Mouse (Mus musculus): ENCODE measurements around the gene Rec114. TPM values are rescaled to one million over a fixed set of nuclear protein-coding genes. Genes with fewer than 3 reads are reported as not detected.

The Rec114 gene
- polyA plus RNA-seq (2016; fragmentation: Nextera tagmentation; extraction: Ambion mirVana), result 1.7 and 3.7 TPM in 2 replicates

- H3K4me3 ChIP-seq, result no peak within 1 kb of the TSS
- no peaks in the 10 kb centered on the region for H3K36me3 ChIP-seq
- no peak within 1 kb of the TSS for H3K27ac ChIP-seq
- H3K4me1 ChIP-seq, result peaks cover 13% of the 10 kb centered on the region
- H3K4me2 ChIP-seq (replicated peaks), result no peak within 1 kb of the TSS
- no peaks in the 10 kb centered on the region for H3K27me3 ChIP-seq (replicated peaks)
- H3K9me3 ChIP-seq, result no peaks in the 10 kb centered on the region
- no peak within 1 kb of the TSS for H3K9ac ChIP-seq
- no peak for ATAC-seq (ENCODE audit: low FRiP score, low read depth)
- WGBS, result 88% methylated on average over 3 of the region's 3 CpGs
These were observed at the start of gene Rec114 for GRCm38 (mm10) chr9:58743702-58744248. Gene Rec114 (minus strand): TSS chr9:58743964.

- 83% methylated on average over 3 of the region's 3 CpGs for WGBS
- H3K9me3 ChIP-seq, result no peaks in the 10 kb centered on the region
- H3K9ac ChIP-seq, result no peak overlapping the region
- H3K27ac ChIP-seq, result no peak overlapping the region
- no peak overlapping the region for H3K4me2 ChIP-seq (replicated peaks)
- no peak for ATAC-seq (ENCODE audit: low FRiP score, low read depth)
- no peaks in the 10 kb centered on the region for H3K4me1 ChIP-seq
- H3K4me3 ChIP-seq, result no peak overlapping the region
- no peaks in the 10 kb centered on the region for H3K27me3 ChIP-seq (replicated peaks)
- H3K36me3 ChIP-seq, result no peaks in the 10 kb centered on the region
These were observed 45.7 kb upstream of the Rec114 start for GRCm38 (mm10) chr9:58789476-58789875.

GRCm38 (mm10) chr9:58775363-58775762, 31.6 kb upstream of the Rec114 start:
- no peak overlapping the region for H3K4me3 ChIP-seq
- no peak for ATAC-seq (ENCODE audit: low FRiP score, low read depth)
- no peaks in the 10 kb centered on the region for H3K27me3 ChIP-seq (replicated peaks)
- H3K4me2 ChIP-seq (replicated peaks), result no peak overlapping the region
- no peak overlapping the region for H3K9ac ChIP-seq
- no peaks in the 10 kb centered on the region for H3K9me3 ChIP-seq
- H3K27ac ChIP-seq, result no peak overlapping the region
- H3K4me1 ChIP-seq, result no peaks in the 10 kb centered on the region
- WGBS, result 15% methylated on average over 2 of the region's 2 CpGs
- H3K36me3 ChIP-seq, result no peaks in the 10 kb centered on the region

GRCm38 (mm10) chr9:58774761-58775160, 31.0 kb upstream of the Rec114 start:
- no peaks in the 10 kb centered on the region for H3K9me3 ChIP-seq
- WGBS, result 72% methylated on average over 3 of the region's 3 CpGs
- no peak overlapping the region for H3K27ac ChIP-seq
- no peaks in the 10 kb centered on the region for H3K36me3 ChIP-seq
- H3K4me1 ChIP-seq, result no peaks in the 10 kb centered on the region
- H3K4me2 ChIP-seq (replicated peaks), result no peak overlapping the region
- no peak overlapping the region for H3K9ac ChIP-seq
- ATAC-seq (ENCODE audit: low FRiP score, low read depth), result no peak
- H3K27me3 ChIP-seq (replicated peaks), result no peaks in the 10 kb centered on the region
- H3K4me3 ChIP-seq, result no peak overlapping the region

GRCm38 (mm10) chr9:58769943-58770342, 26.2 kb upstream of the Rec114 start:
- ATAC-seq (ENCODE audit: low FRiP score, low read depth), result no peak
- Histone ChIP-seq H3K9ac (no peak overlapping the region), H3K27me3 (replicated peaks) (no peaks in the 10 kb centered on the region), H3K4me3 (no peak overlapping the region), H3K9me3 (no peaks in the 10 kb centered on the region), H3K4me2 (replicated peaks) (no peak overlapping the region; the same call in 1 of the 2 replicates), H3K27ac (no peak overlapping the region), H3K4me1 (no peaks in the 10 kb centered on the region), H3K36me3 (no peaks in the 10 kb centered on the region)
- 51% methylated on average over 12 of the region's 12 CpGs for whole genome bisulfite sequencing

GRCm38 (mm10) chr9:58766959-58767955, 23.5 kb upstream of the Rec114 start:
- no peak overlapping the region for H3K9ac ChIP-seq
- 0 out of 2 replicates have a peak, but pooled peaks cover 5% of the 10 kb centered on the region for H3K4me1 ChIP-seq
- no peaks in the 10 kb centered on the region for H3K9me3 ChIP-seq
- H3K36me3 ChIP-seq, result no peaks in the 10 kb centered on the region
- ATAC-seq (ENCODE audit: low FRiP score, low read depth), result peak; percentile 87
- no peak overlapping the region for H3K4me2 ChIP-seq (replicated peaks)
- H3K27me3 ChIP-seq (replicated peaks), result no peaks in the 10 kb centered on the region
- WGBS, result 81% methylated on average over 17 of the region's 17 CpGs
- no peak overlapping the region for H3K27ac ChIP-seq
- H3K4me3 ChIP-seq, result no peak overlapping the region

GRCm38 (mm10) chr9:58764354-58764753, 20.6 kb upstream of the Rec114 start:
- Histone ChIP-seq H3K9ac (no peak overlapping the region), H3K36me3 (no peaks in the 10 kb centered on the region), H3K4me1 (0 out of 2 replicates have a peak, but pooled peaks cover 5% of the 10 kb centered on the region), H3K4me2 (replicated peaks) (no peak overlapping the region), H3K4me3 (no peak overlapping the region), H3K27me3 (replicated peaks) (no peaks in the 10 kb centered on the region), H3K9me3 (no peaks in the 10 kb centered on the region), H3K27ac (no peak overlapping the region)
- ATAC-seq (ENCODE audit: low FRiP score, low read depth), result no peak
- 86% methylated on average over 5 of the region's 5 CpGs for WGBS

- H3K4me1 ChIP-seq, result 0 out of 2 replicates have a peak, but pooled peaks cover 5% of the 10 kb centered on the region
- ATAC-seq (ENCODE audit: low FRiP score, low read depth), result no peak
- no peak overlapping the region for H3K9ac ChIP-seq
- H3K36me3 ChIP-seq, result no peaks in the 10 kb centered on the region
- no peaks in the 10 kb centered on the region for H3K9me3 ChIP-seq
- no peaks in the 10 kb centered on the region for H3K27me3 ChIP-seq (replicated peaks)
- no peak overlapping the region for H3K4me2 ChIP-seq (replicated peaks)
- no peak overlapping the region for H3K4me3 ChIP-seq
- H3K27ac ChIP-seq, result no peak overlapping the region
- WGBS, result 89% methylated on average over 4 of the region's 4 CpGs
These were observed 19.4 kb upstream of the Rec114 start for GRCm38 (mm10) chr9:58763114-58763513.

GRCm38 (mm10) chr9:58762086-58762485, 18.3 kb upstream of the Rec114 start:
- no peak for ATAC-seq (ENCODE audit: low FRiP score, low read depth)
- H3K4me1 ChIP-seq, result 0 out of 2 replicates have a peak, but pooled peaks cover 5% of the 10 kb centered on the region

GRCm38 (mm10) chr9:58758754-58759153, 15.0 kb upstream of the Rec114 start:
- H3K27me3 ChIP-seq (replicated peaks), result no peaks in the 10 kb centered on the region
- H3K27ac ChIP-seq, result no peak overlapping the region
- ATAC-seq (ENCODE audit: low FRiP score, low read depth), result no peak
- 83% methylated on average over 7 of the region's 7 CpGs for WGBS
- H3K9me3 ChIP-seq, result no peaks in the 10 kb centered on the region
- no peak overlapping the region for H3K4me3 ChIP-seq
- no peak overlapping the region for H3K9ac ChIP-seq
- no peak overlapping the region for H3K4me2 ChIP-seq (replicated peaks)
- no peaks in the 10 kb centered on the region for H3K36me3 ChIP-seq
- no peaks in the 10 kb centered on the region for H3K4me1 ChIP-seq

More at GRCm38 (mm10) chr9:58762086-58762485, 18.3 kb upstream of the Rec114 start:
- Histone ChIP-seq H3K27ac (no peak overlapping the region), H3K9ac (no peak overlapping the region), H3K36me3 (no peaks in the 10 kb centered on the region), H3K4me2 (replicated peaks) (no peak overlapping the region), H3K27me3 (replicated peaks) (no peaks in the 10 kb centered on the region), H3K9me3 (no peaks in the 10 kb centered on the region), H3K4me3 (no peak overlapping the region)
- WGBS, result 64% methylated on average over 2 of the region's 2 CpGs

- ATAC-seq (ENCODE audit: low FRiP score, low read depth), result no peak
- H3K27me3 ChIP-seq (replicated peaks), result no peaks in the 10 kb centered on the region
- no peak overlapping the region for H3K4me3 ChIP-seq
- no peak overlapping the region for H3K27ac ChIP-seq
- H3K4me1 ChIP-seq, result no peaks in the 10 kb centered on the region
- WGBS, result 75% methylated on average over 12 of the region's 12 CpGs
- H3K9ac ChIP-seq, result no peak overlapping the region
- no peak overlapping the region for H3K4me2 ChIP-seq (replicated peaks)
- H3K36me3 ChIP-seq, result no peaks in the 10 kb centered on the region
- no peaks in the 10 kb centered on the region for H3K9me3 ChIP-seq
These were observed 12.8 kb upstream of the Rec114 start for GRCm38 (mm10) chr9:58756371-58757132.

GRCm38 (mm10) chr9:58753606-58754005, 9.8 kb upstream of the Rec114 start:
- Histone ChIP-seq H3K9ac (no peak overlapping the region), H3K9me3 (no peaks in the 10 kb centered on the region), H3K4me1 (peaks cover under 1% of the 10 kb centered on the region; the same call in 1 of the 2 replicates), H3K27ac (no peak overlapping the region), H3K4me2 (replicated peaks) (no peak overlapping the region), H3K36me3 (no peaks in the 10 kb centered on the region), H3K27me3 (replicated peaks) (no peaks in the 10 kb centered on the region), H3K4me3 (no peak overlapping the region)
- ATAC-seq (ENCODE audit: low FRiP score, low read depth), result no peak
- 90% methylated on average over 1 of the region's 1 CpGs for WGBS
